Mouse (Mus musculus): ENCODE measurements around the gene Mpped2. TPM values are rescaled to one million over a fixed set of nuclear protein-coding genes. Genes with fewer than 3 reads are reported as not detected.

The Mpped2 gene
- total and polyA plus RNA-seq, 2 experiments from 2014 or later: 42.6 to 79.4 TPM

DNA sequence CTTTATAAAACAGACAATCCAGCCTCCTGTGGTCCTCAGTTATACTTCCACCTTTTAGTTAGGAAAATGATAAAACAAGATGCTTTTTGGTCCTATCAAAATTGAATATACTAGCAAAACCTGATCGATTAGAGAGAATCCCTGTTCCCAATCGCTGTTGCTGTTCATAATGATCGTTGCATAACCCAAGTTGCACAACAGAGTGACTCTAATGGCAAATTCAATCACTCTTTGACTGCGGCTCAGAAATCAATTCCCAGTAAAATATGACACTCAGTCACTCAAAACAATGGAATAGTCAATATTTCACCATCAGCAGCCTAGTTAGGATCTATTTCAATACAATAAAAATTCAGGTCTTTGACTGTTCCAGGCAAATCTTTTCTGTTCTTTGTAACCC, 39.8 kb upstream of the Mpped2 start:
- no peaks in the 10 kb centered on the region for H3K9me3 ChIP-seq (ENCODE audit: low read length)
- 95% methylated on average over 4 of the region's 4 CpGs for WGBS
- no peaks in the 10 kb centered on the region for H3K36me3 ChIP-seq (ENCODE audit: insufficient read depth, low read length)
- H3K4me2 ChIP-seq (ENCODE audit: low read depth, low read length, poor library complexity, severe bottlenecking): no peak overlapping the region
- DNase-seq (ENCODE audit: low spot score): no peak
- H3K27ac ChIP-seq (ENCODE audit: low read depth, low read length): no peak overlapping the region
- no peaks in the 10 kb centered on the region for H3K4me1 ChIP-seq (ENCODE audit: insufficient read depth, low read length)
- TF ChIP-seq CTCF (IDR thresholded peaks at IDR 0.05): no peak
- no peak overlapping the region for H3K4me3 ChIP-seq (ENCODE audit: low read depth, low read length)
- H3K27me3 ChIP-seq (ENCODE audit: insufficient read depth, low read length): no peaks in the 10 kb centered on the region
- no peak overlapping the region for H3K9ac ChIP-seq (replicated peaks; ENCODE audit: low read length, poor library complexity, severe bottlenecking)
- no peak for ATAC-seq (ENCODE audit: low FRiP score)

DNA sequence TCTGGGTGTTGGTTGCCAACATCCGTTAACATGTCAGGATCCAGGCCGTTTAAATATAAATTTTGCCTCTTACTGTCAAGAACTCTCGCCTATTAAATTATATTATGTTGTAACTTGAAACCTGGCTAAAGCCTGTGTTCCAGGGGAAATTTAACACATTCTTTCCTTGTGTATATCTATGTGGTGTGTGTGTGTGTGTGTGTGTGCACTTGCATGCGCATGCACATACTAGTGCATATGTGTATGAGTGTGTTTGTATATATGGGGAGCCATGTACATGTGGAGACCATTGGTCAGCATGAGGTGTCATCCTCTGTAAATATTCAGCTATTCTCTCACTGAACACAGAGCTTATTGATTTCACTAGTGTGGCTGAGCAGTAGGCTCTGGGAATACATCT, 37.8 kb upstream of the Mpped2 start:
- Histone ChIP-seq H3K4me2 (ENCODE audit: low read depth, low read length, poor library complexity, severe bottlenecking) (no peak overlapping the region), H3K27me3 (ENCODE audit: insufficient read depth, low read length) (no peaks in the 10 kb centered on the region), H3K4me3 (ENCODE audit: low read depth, low read length) (no peak overlapping the region), H3K27ac (ENCODE audit: low read depth, low read length) (no peak overlapping the region), H3K4me1 (ENCODE audit: insufficient read depth, low read length) (no peaks in the 10 kb centered on the region), H3K9me3 (ENCODE audit: low read length) (no peaks in the 10 kb centered on the region), H3K36me3 (ENCODE audit: insufficient read depth, low read length) (no peaks in the 10 kb centered on the region), H3K9ac (replicated peaks; ENCODE audit: low read length, poor library complexity, severe bottlenecking) (no peak overlapping the region)
- no peak for TF ChIP-seq CTCF (IDR thresholded peaks at IDR 0.05)
- WGBS: 85% methylated on average over 4 of the region's 4 CpGs
- ATAC-seq (ENCODE audit: low FRiP score) (no peak), DNase-seq (ENCODE audit: low spot score) (no peak)

DNA sequence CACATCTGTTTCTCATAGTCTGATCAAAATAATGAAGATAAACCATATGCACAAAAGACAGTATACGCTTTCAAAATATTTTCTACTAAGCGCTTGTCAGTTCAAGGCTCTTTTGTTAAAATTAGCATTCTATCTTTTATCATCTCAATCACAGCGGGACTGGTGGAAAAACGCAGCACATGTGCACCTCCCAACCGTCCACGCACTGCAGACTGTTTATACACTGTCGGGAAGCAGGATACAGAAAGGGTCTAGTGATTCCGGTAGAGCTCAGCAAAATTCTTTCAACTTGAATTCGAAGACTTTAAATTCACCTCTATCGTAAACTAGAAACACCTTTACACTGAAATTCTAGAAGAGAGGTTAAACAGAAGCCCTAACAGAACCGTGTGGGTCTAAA, 27.8 kb upstream of the Mpped2 start:
- WGBS: 46% methylated on average over 11 of the region's 11 CpGs
- TF ChIP-seq CTCF (IDR thresholded peaks at IDR 0.05): no peak
- Histone ChIP-seq H3K27ac (ENCODE audit: low read depth, low read length) (no peak overlapping the region), H3K4me2 (ENCODE audit: low read depth, low read length, poor library complexity, severe bottlenecking) (no peak overlapping the region), H3K9ac (replicated peaks; ENCODE audit: low read length, poor library complexity, severe bottlenecking) (no peak overlapping the region), H3K27me3 (ENCODE audit: insufficient read depth, low read length) (no peaks in the 10 kb centered on the region), H3K36me3 (ENCODE audit: insufficient read depth, low read length) (no peaks in the 10 kb centered on the region), H3K4me1 (ENCODE audit: insufficient read depth, low read length) (no peaks in the 10 kb centered on the region; the same call in 1 of the 2 replicates), H3K9me3 (ENCODE audit: low read length) (no peaks in the 10 kb centered on the region), H3K4me3 (ENCODE audit: low read depth, low read length) (no peak overlapping the region)
- ATAC-seq (ENCODE audit: low FRiP score) (no peak), DNase-seq (ENCODE audit: low spot score) (no peak)

DNA sequence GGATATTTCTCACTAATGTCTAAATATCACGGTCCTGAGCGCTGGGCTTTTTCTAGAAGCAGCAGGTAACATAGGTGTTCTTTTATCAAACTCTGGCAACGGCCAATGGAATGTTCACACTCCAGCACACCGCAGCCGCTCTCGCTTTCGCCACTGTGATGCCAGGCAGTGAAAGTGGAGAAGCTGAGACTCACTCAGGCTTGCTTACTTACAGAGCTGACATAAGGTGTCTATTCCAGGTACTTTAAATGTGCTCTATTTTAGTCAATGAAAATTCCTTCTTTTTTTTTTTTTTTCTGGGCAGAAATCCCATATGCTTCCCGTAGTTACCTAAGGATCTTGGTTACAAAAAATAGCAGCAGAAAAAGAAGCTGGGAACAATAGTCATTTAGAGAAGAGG, 18.8 kb upstream of the Mpped2 start:
- Histone ChIP-seq H3K4me2 (ENCODE audit: low read depth, low read length, poor library complexity, severe bottlenecking) (no peak overlapping the region), H3K9me3 (ENCODE audit: low read length) (no peaks in the 10 kb centered on the region), H3K27me3 (ENCODE audit: insufficient read depth, low read length) (no peaks in the 10 kb centered on the region), H3K4me1 (ENCODE audit: insufficient read depth, low read length) (no peaks in the 10 kb centered on the region), H3K27ac (ENCODE audit: low read depth, low read length) (no peak overlapping the region), H3K4me3 (ENCODE audit: low read depth, low read length) (no peak overlapping the region), H3K36me3 (ENCODE audit: insufficient read depth, low read length) (no peaks in the 10 kb centered on the region), H3K9ac (replicated peaks; ENCODE audit: low read length, poor library complexity, severe bottlenecking) (no peak overlapping the region)
- ATAC-seq (ENCODE audit: low FRiP score) (no peak), DNase-seq (ENCODE audit: low spot score) (no peak)
- 83% methylated on average over 8 of the region's 8 CpGs for WGBS
- no peak for TF ChIP-seq CTCF (IDR thresholded peaks at IDR 0.05)

DNA sequence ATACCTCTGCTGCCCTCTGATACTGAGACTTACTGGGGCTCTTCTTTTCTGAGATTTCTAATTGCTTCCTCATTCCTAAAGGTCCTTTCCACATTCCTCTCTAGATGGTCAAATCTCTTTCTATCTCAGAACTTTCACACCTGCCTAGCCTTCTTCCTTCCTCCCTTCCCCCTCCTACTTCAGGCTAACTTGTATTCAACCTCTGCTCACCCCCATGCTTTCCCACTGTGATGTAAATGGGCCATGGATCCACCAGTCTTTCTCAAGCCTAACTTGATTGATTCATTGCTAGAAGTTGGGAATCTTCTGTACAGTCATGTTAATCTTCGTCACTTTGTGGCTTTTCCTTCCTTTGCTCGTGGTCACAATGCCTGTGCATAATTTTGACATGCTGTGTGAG, 15.6 kb upstream of the Mpped2 start:
- no peak overlapping the region for H3K4me2 ChIP-seq (ENCODE audit: low read depth, low read length, poor library complexity, severe bottlenecking)
- H3K4me1 ChIP-seq (ENCODE audit: insufficient read depth, low read length): no peaks in the 10 kb centered on the region
- no peaks in the 10 kb centered on the region for H3K36me3 ChIP-seq (ENCODE audit: insufficient read depth, low read length)
- ATAC-seq (ENCODE audit: low FRiP score) (no peak), DNase-seq (ENCODE audit: low spot score) (no peak)
- no peak overlapping the region for H3K4me3 ChIP-seq (ENCODE audit: low read depth, low read length)
- H3K9ac ChIP-seq (replicated peaks; ENCODE audit: low read length, poor library complexity, severe bottlenecking): no peak overlapping the region
- H3K9me3 ChIP-seq (ENCODE audit: low read length): no peaks in the 10 kb centered on the region
- WGBS: 37% methylated on average over 2 of the region's 2 CpGs
- H3K27ac ChIP-seq (ENCODE audit: low read depth, low read length): no peak overlapping the region
- H3K27me3 ChIP-seq (ENCODE audit: insufficient read depth, low read length): no peaks in the 10 kb centered on the region
- TF ChIP-seq CTCF (IDR thresholded peaks at IDR 0.05): no peak

DNA sequence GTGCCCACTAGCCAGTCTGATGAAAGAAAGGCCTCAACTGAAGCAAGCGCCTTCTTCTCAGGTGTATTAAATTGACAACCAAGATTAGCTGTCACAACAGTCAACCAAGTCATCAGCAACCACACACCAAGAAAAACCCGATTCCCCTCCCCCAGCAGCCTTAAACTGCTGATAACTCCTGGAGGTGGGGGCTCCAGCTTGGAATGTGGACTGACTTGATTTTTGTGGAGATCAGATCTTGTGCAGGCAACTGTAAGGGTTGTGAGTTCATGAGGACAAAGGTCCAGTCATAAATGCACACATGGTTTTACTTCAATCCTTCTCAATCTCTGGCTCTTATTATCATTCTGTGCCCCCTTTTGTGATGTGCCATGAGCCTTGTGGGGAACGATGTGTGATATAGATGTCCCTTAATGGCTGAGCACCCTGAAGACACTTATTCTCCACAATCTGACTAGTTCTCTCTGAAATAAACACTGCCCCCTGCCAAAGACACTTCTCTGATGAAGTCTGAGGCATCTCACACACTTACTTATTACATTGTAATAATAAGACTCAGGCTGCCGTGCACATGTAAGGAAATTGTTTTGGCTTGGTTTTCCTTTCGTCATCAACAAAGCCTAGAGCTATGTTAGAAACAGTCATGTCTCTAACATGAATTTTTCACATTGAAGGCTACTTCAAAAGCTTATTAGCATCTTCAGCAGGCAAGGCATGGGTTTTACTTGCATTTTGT, 13.2 kb upstream of the Mpped2 start:
- no peak overlapping the region for H3K4me2 ChIP-seq (ENCODE audit: low read depth, low read length, poor library complexity, severe bottlenecking)
- no peak overlapping the region for H3K4me3 ChIP-seq (ENCODE audit: low read depth, low read length)
- no peak overlapping the region for H3K9ac ChIP-seq (replicated peaks; ENCODE audit: low read length, poor library complexity, severe bottlenecking)
- H3K4me1 ChIP-seq (ENCODE audit: insufficient read depth, low read length): no peaks in the 10 kb centered on the region
- ATAC-seq (ENCODE audit: low FRiP score): no peak
- no peak for DNase-seq (ENCODE audit: low spot score)
- 75% methylated on average over 5 of the region's 5 CpGs for WGBS
- no peaks in the 10 kb centered on the region for H3K36me3 ChIP-seq (ENCODE audit: insufficient read depth, low read length)
- no peak for TF ChIP-seq CTCF (IDR thresholded peaks at IDR 0.05)
- no peaks in the 10 kb centered on the region for H3K9me3 ChIP-seq (ENCODE audit: low read length)
- no peak overlapping the region for H3K27ac ChIP-seq (ENCODE audit: low read depth, low read length)
- H3K27me3 ChIP-seq (ENCODE audit: insufficient read depth, low read length): no peaks in the 10 kb centered on the region

Data from midbrain, postnatal 0 days (tissue).